Mouse (Mus musculus): ENCODE data around the gene D17Wsu92e. TPM values are rescaled to one million over a fixed set of nuclear protein-coding genes. Genes with fewer than 3 reads are reported as not detected.
"Not testable (repeated sequence)": the region's sequence is repeated elsewhere in the genome, so short reads cannot be mapped to it uniquely, and the experiment has no call there.

D17Wsu92e gene
- polyA plus RNA-seq, 1 experiment from 2014 or later: 10.9 TPM

GRCm38 (mm10) chr17:27848351-27848750 is 27.9 kb upstream of the D17Wsu92e start:
- H3K9me3 ChIP-seq (ENCODE audit: control insufficient read depth, low read length): no peaks in the 10 kb centered on the region
- H3K4me1 ChIP-seq (ENCODE audit: control insufficient read depth, insufficient read depth, low read length): no peaks in the 10 kb centered on the region
- no peak overlapping the region for H3K4me3 ChIP-seq (ENCODE audit: low read depth, low read length)
- H3K4me2 ChIP-seq: no peak overlapping the region
- DNase-seq (ENCODE audit: low spot score, missing footprints): peak; percentile 65
- H3K27me3 ChIP-seq (ENCODE audit: control insufficient read depth, insufficient read depth, low read length): no peaks in the 10 kb centered on the region
- H3K9ac ChIP-seq (ENCODE audit: low read length): no peak overlapping the region
- ATAC-seq (ENCODE audit: low FRiP score): no peak
- WGBS: 96% methylated on average over 1 of the region's 1 CpGs
- peaks cover 33% of the 10 kb centered on the region for H3K36me3 ChIP-seq (ENCODE audit: control insufficient read depth, insufficient read depth, low read length)
- no peak overlapping the region for H3K27ac ChIP-seq (ENCODE audit: low read depth, low read length)

- Histone ChIP-seq H3K27ac (ENCODE audit: low read depth, low read length) (no peak overlapping the region; the same call in 1 of the 2 replicates), H3K27me3 (ENCODE audit: control insufficient read depth, insufficient read depth, low read length) (no peaks in the 10 kb centered on the region), H3K36me3 (ENCODE audit: control insufficient read depth, insufficient read depth, low read length) (peaks cover 8% of the 10 kb centered on the region; the same call in 1 of the 2 replicates), H3K4me3 (ENCODE audit: low read depth, low read length) (peak overlapping the region; percentile 74), H3K9ac (ENCODE audit: low read length) (peak overlapping the region; percentile 86), H3K4me2 (peak overlapping the region; percentile 67), H3K9me3 (ENCODE audit: control insufficient read depth, low read length) (no peaks in the 10 kb centered on the region), H3K4me1 (ENCODE audit: control insufficient read depth, insufficient read depth, low read length) (peaks cover 10% of the 10 kb centered on the region)
- peak; percentile 98 for ATAC-seq (ENCODE audit: low FRiP score)
- peak; percentile 98 for DNase-seq (ENCODE audit: low spot score, missing footprints)
- 2% methylated on average over 35 of the region's 35 CpGs for WGBS
Observed at GRCm38 (mm10) chr17:27839469-27840252, 19.2 kb upstream of the D17Wsu92e start.

DNA sequence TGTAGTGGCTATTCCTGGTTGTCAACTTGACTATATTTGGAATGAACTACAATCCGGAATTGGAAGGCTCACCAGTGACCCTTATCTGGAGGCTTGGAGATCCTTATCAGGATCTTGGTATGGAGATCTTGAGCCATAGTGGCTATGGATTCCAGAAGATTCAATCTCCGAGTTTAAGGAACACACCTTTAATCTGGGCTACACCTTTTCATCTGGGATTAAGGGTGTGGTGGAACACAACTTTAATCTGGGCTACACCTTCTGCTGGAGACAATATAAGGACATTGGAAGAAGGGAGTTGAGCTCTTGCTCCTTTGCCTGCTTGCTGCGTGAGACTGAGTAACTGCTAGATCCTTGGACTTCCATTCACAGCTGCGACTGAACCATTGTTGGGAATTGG is 17.4 kb upstream of the D17Wsu92e start, which contains the start of gene Snrpc:
Gene Snrpc, plus strand, starts transcription at position 301 of the 400 bp plus-strand sequence.
- H3K9ac ChIP-seq (ENCODE audit: low read length); H3K4me2 ChIP-seq; H3K9me3 ChIP-seq (ENCODE audit: control insufficient read depth, low read length); H3K4me3 ChIP-seq (ENCODE audit: low read depth, low read length); DNase-seq (ENCODE audit: low spot score, missing footprints); H3K27ac ChIP-seq (ENCODE audit: low read depth, low read length); H3K4me1 ChIP-seq (ENCODE audit: control insufficient read depth, insufficient read depth, low read length); H3K27me3 ChIP-seq (ENCODE audit: control insufficient read depth, insufficient read depth, low read length); ATAC-seq (ENCODE audit: low FRiP score); H3K36me3 ChIP-seq (ENCODE audit: control insufficient read depth, insufficient read depth, low read length): not testable (repeated sequence)
- 84% methylated on average over 3 of the region's 4 CpGs for WGBS

DNA sequence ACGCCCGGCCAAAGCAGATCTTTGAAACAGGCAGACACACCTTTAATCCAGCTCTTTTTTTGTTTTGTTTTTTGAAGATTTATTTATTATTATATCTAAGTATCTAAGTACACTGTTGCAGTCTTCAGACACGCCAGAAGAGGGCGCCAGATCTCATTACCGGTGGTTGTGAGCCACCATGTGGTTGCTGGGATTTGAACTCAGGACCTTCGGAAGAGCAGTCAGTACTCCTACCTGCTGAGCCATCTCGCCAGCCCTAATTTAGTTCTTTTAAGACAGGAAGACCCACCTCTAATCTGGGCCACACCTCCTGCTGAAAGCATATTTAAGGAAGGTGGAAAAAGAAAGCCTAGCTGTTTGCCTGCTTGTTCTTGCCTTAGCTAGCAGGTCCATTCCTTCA is 10.0 kb upstream of the D17Wsu92e start:
- no peak overlapping the region for H3K4me2 ChIP-seq
- no peaks in the 10 kb centered on the region for H3K9me3 ChIP-seq (ENCODE audit: control insufficient read depth, low read length)
- peak; percentile 73 for DNase-seq (ENCODE audit: low spot score, missing footprints)
- H3K27ac ChIP-seq (ENCODE audit: low read depth, low read length): no peak overlapping the region
- H3K36me3 ChIP-seq (ENCODE audit: control insufficient read depth, insufficient read depth, low read length): no peaks in the 10 kb centered on the region
- 50% methylated on average over 7 of the region's 7 CpGs for WGBS
- peaks cover 8% of the 10 kb centered on the region for H3K4me1 ChIP-seq (ENCODE audit: control insufficient read depth, insufficient read depth, low read length)
- ATAC-seq (ENCODE audit: low FRiP score): no peak
- no peak overlapping the region for H3K4me3 ChIP-seq (ENCODE audit: low read depth, low read length)
- H3K9ac ChIP-seq (ENCODE audit: low read length): no peak overlapping the region
- H3K27me3 ChIP-seq (ENCODE audit: control insufficient read depth, insufficient read depth, low read length): no peaks in the 10 kb centered on the region

DNA sequence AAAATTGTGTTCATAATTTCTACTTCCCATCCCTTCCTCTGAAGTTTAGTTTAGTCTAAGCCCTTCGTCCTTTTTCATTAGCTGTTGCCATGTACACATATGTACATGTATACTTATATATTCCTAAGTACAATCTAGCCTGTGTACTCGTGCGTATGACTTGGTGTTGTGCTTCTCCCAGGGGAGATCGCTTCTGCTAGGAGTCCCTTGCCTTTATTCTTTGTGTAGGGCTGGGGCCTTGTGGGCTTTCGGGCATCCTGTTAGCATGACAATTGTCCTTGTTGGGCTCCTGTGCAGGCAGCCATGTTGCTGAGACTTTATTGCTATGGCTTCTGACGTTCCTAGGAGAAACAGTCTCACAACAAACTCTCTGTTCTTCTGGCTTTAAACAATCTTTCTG is 7.1 kb upstream of the D17Wsu92e start:
- WGBS: 19% methylated on average over 6 of the region's 6 CpGs
- H3K4me2 ChIP-seq: peak overlapping the region; percentile 46; the same call in 1 of the 2 replicates
- H3K36me3 ChIP-seq (ENCODE audit: control insufficient read depth, insufficient read depth, low read length): no peaks in the 10 kb centered on the region
- peak overlapping the region; percentile 47; the same call in 1 of the 2 replicates for H3K9ac ChIP-seq (ENCODE audit: low read length)
- DNase-seq (ENCODE audit: low spot score, missing footprints): peak; percentile 85
- H3K4me1 ChIP-seq (ENCODE audit: control insufficient read depth, insufficient read depth, low read length): peaks cover 8% of the 10 kb centered on the region
- ATAC-seq (ENCODE audit: low FRiP score): 0 out of 2 replicates have a peak, but pooled peaks have one; percentile 40
- H3K27ac ChIP-seq (ENCODE audit: low read depth, low read length): 0 out of 2 replicates have a peak overlapping the region, but pooled peaks have one; percentile 25
- no peak overlapping the region for H3K4me3 ChIP-seq (ENCODE audit: low read depth, low read length)
- H3K9me3 ChIP-seq (ENCODE audit: control insufficient read depth, low read length): no peaks in the 10 kb centered on the region
- H3K27me3 ChIP-seq (ENCODE audit: control insufficient read depth, insufficient read depth, low read length): no peaks in the 10 kb centered on the region

DNA sequence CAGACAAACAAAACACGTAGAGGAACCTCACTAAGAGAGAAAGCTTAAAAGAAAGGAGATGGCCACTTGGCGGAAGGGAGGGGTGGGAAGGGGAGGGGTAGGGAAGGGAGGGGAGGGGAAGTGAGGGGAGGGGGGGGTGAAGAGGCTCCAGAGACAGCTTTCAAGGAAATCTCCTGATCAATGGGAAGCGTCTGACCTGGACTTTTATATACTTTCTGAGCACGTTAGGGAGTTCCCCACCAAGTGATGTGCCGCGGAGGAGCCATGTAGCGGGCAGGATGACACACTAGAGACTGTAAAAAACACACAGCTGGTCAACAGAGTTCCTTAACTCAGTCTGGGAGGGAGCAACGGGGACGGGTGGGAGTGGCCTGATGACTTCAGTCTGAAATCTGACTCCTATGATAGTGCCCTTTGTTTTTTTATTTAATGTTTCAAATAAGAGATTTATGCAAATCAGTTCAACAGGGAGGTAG is 6.5 kb upstream of the D17Wsu92e start:
- H3K4me2 ChIP-seq: peak overlapping the region; percentile 46
- DNase-seq (ENCODE audit: low spot score, missing footprints) (peak; percentile 89), ATAC-seq (ENCODE audit: low FRiP score) (peak; percentile 73)
- no peak overlapping the region; the same call in 1 of the 2 replicates for H3K27ac ChIP-seq (ENCODE audit: low read depth, low read length)
- H3K4me1 ChIP-seq (ENCODE audit: control insufficient read depth, insufficient read depth, low read length): peaks cover 8% of the 10 kb centered on the region
- H3K4me3 ChIP-seq (ENCODE audit: low read depth, low read length): peak overlapping the region; percentile 27
- no peaks in the 10 kb centered on the region for H3K9me3 ChIP-seq (ENCODE audit: control insufficient read depth, low read length)
- H3K9ac ChIP-seq (ENCODE audit: low read length): peak overlapping the region; percentile 55
- under 1% methylated on average over 8 of the region's 9 CpGs for WGBS
- no peaks in the 10 kb centered on the region for H3K36me3 ChIP-seq (ENCODE audit: control insufficient read depth, insufficient read depth, low read length)
- H3K27me3 ChIP-seq (ENCODE audit: control insufficient read depth, insufficient read depth, low read length): no peaks in the 10 kb centered on the region

DNA sequence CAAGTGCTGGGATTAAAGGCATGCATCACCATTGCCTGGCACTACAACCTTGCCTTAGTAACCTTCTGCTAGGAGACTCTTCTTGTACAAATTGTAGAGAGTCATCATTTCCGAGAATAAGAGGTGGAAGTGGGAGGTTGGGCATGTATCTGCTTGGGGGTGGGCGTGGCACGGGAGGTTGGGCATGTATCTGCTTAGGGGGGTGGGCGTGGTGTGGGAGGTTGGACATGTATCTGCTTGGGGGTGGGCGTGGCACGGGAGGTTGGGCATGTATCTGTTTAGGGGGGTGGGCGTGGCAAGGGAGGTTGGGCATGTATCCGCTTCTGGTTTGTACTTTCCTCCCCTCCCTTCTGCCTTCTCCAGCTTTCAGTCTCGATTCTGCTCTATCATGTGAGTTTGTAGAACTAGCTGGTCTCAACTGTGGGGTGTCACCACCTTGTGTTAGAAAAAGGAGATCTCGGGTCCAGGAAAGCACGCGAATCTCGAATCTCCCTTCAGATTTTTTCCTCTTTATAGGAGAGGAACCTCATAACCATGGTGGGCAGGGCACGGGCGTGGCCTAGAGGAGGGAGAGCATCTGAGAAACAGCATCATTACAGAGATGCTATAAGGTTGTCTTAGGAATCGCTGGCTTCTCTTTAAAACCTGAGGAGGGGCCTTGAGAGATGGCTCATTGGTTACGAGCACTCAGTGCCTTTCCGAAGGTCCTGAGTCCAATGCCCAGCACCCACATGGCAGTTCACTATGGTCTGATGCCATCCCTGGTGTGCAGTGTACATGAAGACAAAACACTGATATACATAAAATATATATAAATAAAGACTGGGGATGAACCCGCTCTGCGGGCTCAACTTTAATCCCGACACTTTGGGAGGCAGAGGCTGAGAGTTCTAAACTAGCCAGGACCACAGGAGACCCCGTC is 5.8 kb upstream of the D17Wsu92e start:
- Histone ChIP-seq H3K27ac (ENCODE audit: low read depth, low read length) (no peak overlapping the region; the same call in 1 of the 2 replicates), H3K4me3 (ENCODE audit: low read depth, low read length) (peak overlapping the region; percentile 27), H3K9ac (ENCODE audit: low read length) (no peak overlapping the region), H3K4me2 (peak overlapping the region; percentile 46), H3K4me1 (ENCODE audit: control insufficient read depth, insufficient read depth, low read length) (peaks cover 9% of the 10 kb centered on the region), H3K27me3 (ENCODE audit: control insufficient read depth, insufficient read depth, low read length) (no peaks in the 10 kb centered on the region), H3K36me3 (ENCODE audit: control insufficient read depth, insufficient read depth, low read length) (no peaks in the 10 kb centered on the region), H3K9me3 (ENCODE audit: control insufficient read depth, low read length) (no peaks in the 10 kb centered on the region)
- ATAC-seq (ENCODE audit: low FRiP score) (no peak; the same call in none of the 2 replicates), DNase-seq (ENCODE audit: low spot score, missing footprints) (peak; percentile 90)
- 5% methylated on average over 22 of the region's 22 CpGs for WGBS

GRCm38 (mm10) chr17:27825539-27825938 is 5.1 kb upstream of the D17Wsu92e start:
- no peak overlapping the region for H3K4me3 ChIP-seq (ENCODE audit: low read depth, low read length)
- H3K36me3 ChIP-seq (ENCODE audit: control insufficient read depth, insufficient read depth, low read length): no peaks in the 10 kb centered on the region
- H3K4me2 ChIP-seq: no peak overlapping the region
- DNase-seq (ENCODE audit: low spot score, missing footprints): peak; percentile 75
- no peak overlapping the region for H3K27ac ChIP-seq (ENCODE audit: low read depth, low read length)
- H3K4me1 ChIP-seq (ENCODE audit: control insufficient read depth, insufficient read depth, low read length): peaks cover 13% of the 10 kb centered on the region
- 30% methylated on average over 3 of the region's 3 CpGs for WGBS
- H3K9me3 ChIP-seq (ENCODE audit: control insufficient read depth, low read length): no peaks in the 10 kb centered on the region
- no peak for ATAC-seq (ENCODE audit: low FRiP score)
- no peaks in the 10 kb centered on the region for H3K27me3 ChIP-seq (ENCODE audit: control insufficient read depth, insufficient read depth, low read length)
- H3K9ac ChIP-seq (ENCODE audit: low read length): no peak overlapping the region

Data from midbrain, embryonic 11.5 days (tissue).